Mouse (Mus musculus): ENCODE measurements around the gene Ttll7. TPM values are rescaled to one million over a fixed set of nuclear protein-coding genes. Genes with fewer than 3 reads are reported as not detected.

The Ttll7 gene
- polyA plus RNA-seq, 1 experiment from 2014 or later, result 5.8 TPM

DNA sequence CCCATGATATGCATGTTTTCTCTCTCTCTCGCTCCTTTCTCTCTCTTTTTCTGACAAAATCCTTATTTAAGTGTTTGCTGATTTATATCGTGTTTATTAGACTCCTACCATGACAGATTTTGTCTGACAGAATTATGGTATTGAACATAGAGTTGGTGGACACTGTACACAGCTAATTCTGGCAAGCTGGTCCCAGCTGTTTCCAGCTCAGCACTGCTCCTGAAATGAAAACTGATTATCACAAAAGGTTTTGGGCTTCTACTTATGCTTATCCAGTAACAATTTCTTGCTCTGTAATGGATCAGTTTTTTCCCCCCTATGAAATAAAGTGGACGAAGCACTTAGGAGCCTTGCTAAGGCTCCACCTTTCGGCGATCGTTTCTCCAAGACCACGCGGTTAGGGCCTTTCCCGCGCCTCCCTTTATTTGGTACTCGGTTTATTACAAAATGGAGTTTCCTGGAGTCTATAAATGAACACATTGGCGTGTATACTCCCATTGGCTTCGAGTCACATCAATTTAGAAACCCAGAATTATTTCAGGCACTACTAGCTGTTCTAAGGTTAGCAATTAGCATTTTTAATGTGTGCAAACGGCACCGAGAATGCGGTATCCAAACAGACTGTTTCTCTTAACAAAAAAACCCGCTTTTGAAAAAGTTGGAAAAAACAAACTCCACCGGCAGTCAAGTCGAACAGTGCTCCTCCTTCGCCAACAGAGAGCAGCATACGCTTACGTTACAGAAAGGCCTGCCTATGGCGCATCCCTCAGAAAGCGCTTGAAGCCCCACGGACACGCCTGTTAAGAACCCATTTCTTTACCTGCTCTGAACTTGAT lies 141.9 kb downstream of the Ttll7 start:
- no peaks in the 10 kb centered on the region for H3K36me3 ChIP-seq (ENCODE audit: control insufficient read depth, insufficient read depth, low read length)
- DNase-seq (ENCODE audit: low spot score) (peak; percentile 94), ATAC-seq (ENCODE audit: low read depth) (peak; percentile 85)
- WGBS, result 32% methylated on average over 26 of the region's 26 CpGs
- H3K4me2 ChIP-seq (ENCODE audit: low read depth, low read length), result peak overlapping the region; percentile 48
- H3K9ac ChIP-seq (ENCODE audit: low read depth, low read length), result peak overlapping the region; percentile 14; the same call in 1 of the 2 replicates
- no peaks in the 10 kb centered on the region for H3K27me3 ChIP-seq (replicated peaks; ENCODE audit: control insufficient read depth, insufficient read depth, low read length)
- H3K27ac ChIP-seq (replicated peaks; ENCODE audit: low read depth, low read length), result no peak overlapping the region
- H3K4me3 ChIP-seq (ENCODE audit: low read depth, low read length), result peak overlapping the region; percentile 17; the same call in 1 of the 2 replicates
- no peaks in the 10 kb centered on the region for H3K4me1 ChIP-seq (ENCODE audit: control insufficient read depth, insufficient read depth, low read length)
- no peaks in the 10 kb centered on the region for H3K9me3 ChIP-seq (ENCODE audit: control insufficient read depth, low read length)

DNA sequence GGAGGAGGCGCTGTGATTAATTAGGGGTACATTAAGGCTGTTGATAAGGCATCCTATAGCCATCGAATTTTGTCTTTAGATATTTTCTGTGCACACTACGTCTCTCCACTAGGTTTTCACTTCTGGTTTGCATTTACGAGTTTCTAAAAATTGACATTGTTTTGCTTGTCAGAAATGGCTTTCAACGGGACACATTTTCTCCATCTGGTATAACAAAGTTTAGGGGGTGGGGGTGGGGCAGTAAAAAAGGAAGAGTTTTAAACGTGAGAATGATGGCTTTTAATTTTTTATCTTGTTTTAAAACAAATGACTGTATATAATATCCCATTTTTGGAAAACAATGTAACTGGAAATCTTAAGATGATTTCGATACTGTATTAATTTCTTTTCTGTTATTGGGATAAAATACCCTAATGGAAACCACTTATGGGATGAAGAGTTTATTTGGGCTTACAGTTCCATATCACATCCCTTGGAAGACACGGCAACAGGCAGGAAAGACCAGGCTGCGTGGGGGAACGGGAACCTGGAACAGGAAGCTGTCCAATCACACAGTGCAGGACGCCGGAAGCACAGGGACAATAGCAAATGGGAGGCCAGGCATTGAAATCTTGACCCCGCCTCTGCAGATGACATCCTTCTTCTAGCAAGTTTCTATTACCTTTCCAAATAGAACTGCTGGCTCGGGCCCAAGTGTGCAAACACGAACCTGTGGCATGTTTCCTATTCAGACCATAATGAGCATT lies 142.7 kb downstream of the Ttll7 start:
- no peaks in the 10 kb centered on the region for H3K4me1 ChIP-seq (ENCODE audit: control insufficient read depth, insufficient read depth, low read length)
- no peak overlapping the region for H3K9ac ChIP-seq (ENCODE audit: low read depth, low read length)
- peak; percentile 36 for DNase-seq (ENCODE audit: low spot score)
- no peaks in the 10 kb centered on the region for H3K36me3 ChIP-seq (ENCODE audit: control insufficient read depth, insufficient read depth, low read length)
- no peak for ATAC-seq (ENCODE audit: low read depth)
- H3K27ac ChIP-seq (replicated peaks; ENCODE audit: low read depth, low read length), result no peak overlapping the region
- H3K27me3 ChIP-seq (replicated peaks; ENCODE audit: control insufficient read depth, insufficient read depth, low read length), result no peaks in the 10 kb centered on the region
- H3K4me3 ChIP-seq (ENCODE audit: low read depth, low read length), result peak overlapping the region; percentile 17; the same call in 1 of the 2 replicates
- 45% methylated on average over 15 of the region's 15 CpGs for WGBS
- peak overlapping the region; percentile 48 for H3K4me2 ChIP-seq (ENCODE audit: low read depth, low read length)
- no peaks in the 10 kb centered on the region for H3K9me3 ChIP-seq (ENCODE audit: control insufficient read depth, low read length)

DNA sequence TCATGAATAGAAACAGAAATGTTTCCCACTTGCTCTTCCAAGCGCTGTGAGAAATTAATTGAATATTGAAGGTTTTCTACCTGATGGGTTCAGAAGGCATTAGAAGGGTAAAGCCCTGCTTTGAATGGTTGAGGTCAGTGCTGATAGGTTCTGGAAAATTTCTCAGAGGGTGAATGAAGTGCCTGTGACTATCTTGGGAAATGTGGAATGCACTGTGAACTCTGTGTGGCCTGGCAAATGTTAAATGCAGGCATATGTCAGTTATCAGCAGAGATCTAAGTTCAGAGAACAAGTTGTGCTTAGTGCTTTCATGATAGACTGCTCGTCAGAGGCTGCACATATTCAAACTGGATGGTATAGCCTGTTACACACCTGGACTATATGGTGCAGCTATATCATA lies 147.0 kb downstream of the Ttll7 start:
- no peak overlapping the region for H3K4me2 ChIP-seq (ENCODE audit: low read depth, low read length)
- no peak overlapping the region for H3K4me3 ChIP-seq (ENCODE audit: low read depth, low read length)
- H3K36me3 ChIP-seq (ENCODE audit: control insufficient read depth, insufficient read depth, low read length), result no peaks in the 10 kb centered on the region
- DNase-seq (ENCODE audit: low spot score) (no peak), ATAC-seq (ENCODE audit: low read depth) (no peak)
- no peak overlapping the region for H3K9ac ChIP-seq (ENCODE audit: low read depth, low read length)
- no peaks in the 10 kb centered on the region for H3K27me3 ChIP-seq (replicated peaks; ENCODE audit: control insufficient read depth, insufficient read depth, low read length)
- H3K27ac ChIP-seq (replicated peaks; ENCODE audit: low read depth, low read length), result no peak overlapping the region
- no peaks in the 10 kb centered on the region for H3K4me1 ChIP-seq (ENCODE audit: control insufficient read depth, insufficient read depth, low read length)
- no peaks in the 10 kb centered on the region for H3K9me3 ChIP-seq (ENCODE audit: control insufficient read depth, low read length)
- 60% methylated on average over 2 of the region's 2 CpGs for WGBS

DNA sequence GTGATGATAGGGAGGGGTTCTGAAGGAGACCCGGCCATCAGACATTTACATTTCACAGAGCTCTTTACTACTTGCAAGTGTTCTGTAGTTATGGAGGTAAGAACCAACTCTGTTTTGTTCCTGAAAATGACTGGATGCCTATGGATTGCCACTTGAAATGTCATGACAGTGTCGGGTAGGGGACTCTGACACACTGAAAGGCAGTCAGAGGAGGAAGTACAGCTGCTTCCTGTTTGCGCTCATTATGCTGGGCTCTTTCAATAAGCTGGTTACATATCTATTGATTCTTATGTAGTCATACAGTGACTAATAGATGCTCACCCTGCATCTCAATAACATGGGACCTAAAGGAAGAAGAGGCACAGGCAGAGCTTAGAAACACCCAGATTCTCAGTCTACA lies 148.8 kb downstream of the Ttll7 start:
- Histone ChIP-seq H3K27me3 (replicated peaks; ENCODE audit: control insufficient read depth, insufficient read depth, low read length) (no peaks in the 10 kb centered on the region), H3K27ac (replicated peaks; ENCODE audit: low read depth, low read length) (no peak overlapping the region), H3K9me3 (ENCODE audit: control insufficient read depth, low read length) (no peaks in the 10 kb centered on the region), H3K4me1 (ENCODE audit: control insufficient read depth, insufficient read depth, low read length) (no peaks in the 10 kb centered on the region), H3K36me3 (ENCODE audit: control insufficient read depth, insufficient read depth, low read length) (no peaks in the 10 kb centered on the region), H3K9ac (ENCODE audit: low read depth, low read length) (no peak overlapping the region), H3K4me2 (ENCODE audit: low read depth, low read length) (no peak overlapping the region), H3K4me3 (ENCODE audit: low read depth, low read length) (no peak overlapping the region)
- DNase-seq (ENCODE audit: low spot score) (no peak), ATAC-seq (ENCODE audit: low read depth) (no peak)
- WGBS, result 72% methylated on average over 3 of the region's 3 CpGs

DNA sequence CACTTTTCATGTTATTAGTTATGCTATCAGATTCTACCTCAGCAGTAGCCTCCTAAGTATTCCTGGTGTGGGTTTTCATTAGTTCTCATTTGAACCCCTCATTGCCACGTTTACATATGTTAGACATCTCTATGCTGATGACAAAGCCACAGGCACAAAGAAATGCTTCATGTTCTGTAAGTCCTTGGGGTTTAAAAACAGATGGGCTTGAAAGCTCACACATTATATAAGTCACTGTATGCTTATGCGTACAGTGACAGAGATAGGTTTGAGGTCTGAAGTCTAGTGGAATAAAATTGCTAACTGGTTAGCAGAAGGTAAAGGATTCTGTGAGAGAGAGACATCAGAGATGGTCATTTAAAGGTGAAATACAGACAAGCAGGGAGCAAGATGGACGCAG lies 149.4 kb downstream of the Ttll7 start:
- Histone ChIP-seq H3K9ac (ENCODE audit: low read depth, low read length) (no peak overlapping the region), H3K4me2 (ENCODE audit: low read depth, low read length) (no peak overlapping the region), H3K36me3 (ENCODE audit: control insufficient read depth, insufficient read depth, low read length) (no peaks in the 10 kb centered on the region), H3K27me3 (replicated peaks; ENCODE audit: control insufficient read depth, insufficient read depth, low read length) (no peaks in the 10 kb centered on the region), H3K4me3 (ENCODE audit: low read depth, low read length) (no peak overlapping the region), H3K9me3 (ENCODE audit: control insufficient read depth, low read length) (no peaks in the 10 kb centered on the region), H3K27ac (replicated peaks; ENCODE audit: low read depth, low read length) (no peak overlapping the region), H3K4me1 (ENCODE audit: control insufficient read depth, insufficient read depth, low read length) (no peaks in the 10 kb centered on the region)
- 79% methylated on average over 3 of the region's 3 CpGs for WGBS
- ATAC-seq (ENCODE audit: low read depth) (no peak), DNase-seq (ENCODE audit: low spot score) (no peak)

DNA sequence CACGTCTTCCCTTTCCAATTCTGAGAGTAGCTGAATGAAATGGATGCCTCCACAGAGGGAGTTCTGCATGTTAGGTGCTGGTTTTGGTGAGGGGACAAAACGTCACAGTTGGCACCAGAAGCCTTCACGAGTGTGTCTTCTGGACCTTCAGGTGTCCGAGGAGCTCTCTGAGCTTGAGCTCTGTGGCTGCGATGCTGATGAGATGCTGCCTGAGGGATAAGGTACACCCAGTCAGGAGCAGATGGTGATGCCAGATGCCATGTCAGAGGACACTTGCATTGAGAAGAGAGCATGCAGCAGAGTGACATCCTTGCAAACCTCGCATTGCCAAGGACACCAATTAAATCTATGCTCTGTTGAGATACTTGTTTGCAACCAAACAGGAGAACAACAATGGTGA lies 164.3 kb downstream of the Ttll7 start:
- H3K4me3 ChIP-seq (ENCODE audit: low read depth, low read length), result no peak overlapping the region
- H3K36me3 ChIP-seq (ENCODE audit: control insufficient read depth, insufficient read depth, low read length), result no peaks in the 10 kb centered on the region
- H3K9ac ChIP-seq (ENCODE audit: low read depth, low read length), result no peak overlapping the region
- no peaks in the 10 kb centered on the region for H3K9me3 ChIP-seq (ENCODE audit: control insufficient read depth, low read length)
- no peak overlapping the region for H3K4me2 ChIP-seq (ENCODE audit: low read depth, low read length)
- 88% methylated on average over 6 of the region's 6 CpGs for WGBS
- no peaks in the 10 kb centered on the region for H3K27me3 ChIP-seq (replicated peaks; ENCODE audit: control insufficient read depth, insufficient read depth, low read length)
- no peaks in the 10 kb centered on the region for H3K4me1 ChIP-seq (ENCODE audit: control insufficient read depth, insufficient read depth, low read length)
- DNase-seq (ENCODE audit: low spot score) (no peak), ATAC-seq (ENCODE audit: low read depth) (no peak)
- no peak overlapping the region for H3K27ac ChIP-seq (replicated peaks; ENCODE audit: low read depth, low read length)

DNA sequence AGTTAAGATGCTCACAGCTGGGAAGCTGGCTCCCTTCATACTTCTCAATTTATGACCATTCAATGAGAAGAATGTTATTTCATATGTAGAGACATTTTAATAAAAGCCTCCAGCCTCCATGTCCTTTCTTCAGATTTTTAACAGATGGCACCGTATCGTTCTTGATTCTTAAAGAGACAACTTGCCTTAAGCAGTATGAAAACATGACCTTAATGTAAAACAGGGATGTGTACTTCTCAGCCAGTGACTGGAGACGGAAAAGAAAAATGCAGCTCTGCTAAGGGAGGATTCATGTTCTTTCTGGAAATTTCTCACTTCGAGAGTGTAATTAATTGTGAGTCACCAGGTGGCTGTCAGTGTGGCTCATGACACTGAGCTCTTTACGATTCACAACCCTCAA lies 167.3 kb downstream of the Ttll7 start:
- H3K27me3 ChIP-seq (replicated peaks; ENCODE audit: control insufficient read depth, insufficient read depth, low read length), result no peaks in the 10 kb centered on the region
- H3K4me3 ChIP-seq (ENCODE audit: low read depth, low read length), result no peak overlapping the region
- ATAC-seq (ENCODE audit: low read depth) (no peak), DNase-seq (ENCODE audit: low spot score) (peak; percentile 56)
- no peak overlapping the region for H3K4me2 ChIP-seq (ENCODE audit: low read depth, low read length)
- no peak overlapping the region for H3K9ac ChIP-seq (ENCODE audit: low read depth, low read length)
- WGBS, result 33% methylated on average over 5 of the region's 5 CpGs
- H3K9me3 ChIP-seq (ENCODE audit: control insufficient read depth, low read length), result no peaks in the 10 kb centered on the region
- H3K27ac ChIP-seq (replicated peaks; ENCODE audit: low read depth, low read length), result no peak overlapping the region
- no peaks in the 10 kb centered on the region for H3K36me3 ChIP-seq (ENCODE audit: control insufficient read depth, insufficient read depth, low read length)
- H3K4me1 ChIP-seq (ENCODE audit: control insufficient read depth, insufficient read depth, low read length), result no peaks in the 10 kb centered on the region

DNA sequence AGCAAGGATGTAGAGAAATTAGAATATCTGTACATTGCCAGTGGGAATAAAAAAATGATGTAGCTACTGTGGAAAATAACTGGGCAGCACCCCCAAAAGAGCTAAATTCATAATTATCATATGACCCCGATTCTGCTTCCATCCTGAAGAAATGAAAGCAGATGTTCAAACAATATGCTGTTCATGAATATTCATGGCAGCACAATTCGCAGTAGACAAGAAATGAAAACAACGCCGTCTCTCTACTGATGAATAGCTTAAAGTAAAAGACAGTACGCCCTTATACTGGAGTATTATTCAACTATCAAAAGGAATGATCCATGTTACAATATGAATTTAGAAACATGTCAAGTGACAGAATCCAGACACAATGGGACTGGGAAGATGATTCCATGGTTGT lies 174.1 kb downstream of the Ttll7 start:
- 80% methylated on average over 5 of the region's 5 CpGs for WGBS
- DNase-seq (ENCODE audit: low spot score) (no peak), ATAC-seq (ENCODE audit: low read depth) (no peak)
- H3K4me3 ChIP-seq (ENCODE audit: low read depth, low read length), result no peak overlapping the region
- H3K27me3 ChIP-seq (replicated peaks; ENCODE audit: control insufficient read depth, insufficient read depth, low read length), result no peaks in the 10 kb centered on the region
- H3K27ac ChIP-seq (replicated peaks; ENCODE audit: low read depth, low read length), result no peak overlapping the region
- H3K36me3 ChIP-seq (ENCODE audit: control insufficient read depth, insufficient read depth, low read length), result no peaks in the 10 kb centered on the region
- H3K9ac ChIP-seq (ENCODE audit: low read depth, low read length), result no peak overlapping the region
- no peak overlapping the region for H3K4me2 ChIP-seq (ENCODE audit: low read depth, low read length)
- H3K4me1 ChIP-seq (ENCODE audit: control insufficient read depth, insufficient read depth, low read length), result no peaks in the 10 kb centered on the region
- H3K9me3 ChIP-seq (ENCODE audit: control insufficient read depth, low read length), result no peaks in the 10 kb centered on the region

All from embryonic facial prominence, embryonic 14.5 days (tissue).